Mouse (Mus musculus): ENCODE measurements at regions not wholly inside any gene's neighbourhood (a gene's known extent, or its start where the extent isn't known, plus 50 kb on each side); places are given as distances from the start of the nearest gene placed in this dataset.
"Not testable (repeated sequence)": the region's sequence is repeated elsewhere in the genome, so short reads cannot be mapped to it uniquely, and the experiment has no call there.

DNA sequence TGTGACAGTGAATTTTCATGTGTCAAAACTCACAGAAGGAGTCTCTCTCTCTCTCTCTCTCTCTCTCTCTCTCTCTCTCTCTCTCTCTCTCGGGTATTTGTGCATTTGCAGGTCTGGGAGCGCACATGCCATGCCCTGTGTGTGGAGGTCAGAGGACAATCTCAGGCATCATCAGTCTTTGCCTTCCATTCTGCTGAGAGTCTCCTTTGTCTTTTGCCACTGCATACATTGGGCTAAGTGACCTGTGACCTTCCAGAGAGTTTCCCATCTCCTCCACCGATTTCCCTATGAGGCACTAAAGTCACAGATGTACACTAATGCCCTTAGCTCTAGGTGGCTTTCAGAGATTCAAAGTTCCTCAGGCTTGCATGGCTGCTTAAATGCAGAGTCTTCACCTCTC lies 391.7 kb downstream of the Tcerg1l start:
- DNase-seq (ENCODE audit: low spot score), result no peak

DNA sequence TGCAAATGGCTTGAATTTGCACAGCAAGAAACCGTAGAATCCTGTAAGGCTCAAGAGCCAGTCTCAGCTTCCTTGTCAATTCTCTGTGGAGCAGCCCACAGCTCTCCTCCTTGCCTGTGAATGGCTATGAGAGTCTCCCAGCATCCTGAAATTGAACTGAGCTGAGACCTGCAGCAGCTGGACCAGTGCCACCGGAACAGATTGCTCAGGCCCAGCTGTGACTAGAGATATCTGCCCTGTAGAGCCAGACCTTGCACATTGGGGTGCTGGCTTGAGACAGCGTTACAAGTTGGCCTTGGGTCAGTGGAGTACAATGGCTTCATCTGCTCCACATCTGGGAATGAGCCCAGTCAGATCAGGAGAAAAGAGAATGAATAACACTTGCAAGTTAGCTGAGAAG lies 390.6 kb downstream of the Tcerg1l start:
- DNase-seq (ENCODE audit: low spot score), result no peak

DNA sequence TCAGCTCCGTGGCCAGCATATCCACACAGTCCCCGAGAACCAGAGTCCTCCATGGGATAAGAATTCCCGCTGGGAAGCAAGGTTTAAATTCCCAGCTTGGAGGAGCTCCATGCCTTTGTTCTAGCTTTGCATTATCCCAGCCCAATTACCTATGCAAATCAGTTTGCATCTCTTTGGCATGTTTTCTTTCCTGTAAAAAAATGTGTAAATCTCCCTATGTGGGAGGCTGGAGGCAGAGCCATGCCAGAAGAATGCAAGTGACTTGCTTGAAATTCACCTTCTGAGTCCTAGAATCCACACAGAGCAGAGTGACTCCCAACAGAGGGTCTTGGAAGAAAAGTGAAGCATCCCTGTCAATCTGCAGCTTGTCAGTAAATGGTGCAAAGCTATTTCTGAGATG lies 388.9 kb downstream of the Tcerg1l start:
- no peak for DNase-seq (ENCODE audit: low spot score)

DNA sequence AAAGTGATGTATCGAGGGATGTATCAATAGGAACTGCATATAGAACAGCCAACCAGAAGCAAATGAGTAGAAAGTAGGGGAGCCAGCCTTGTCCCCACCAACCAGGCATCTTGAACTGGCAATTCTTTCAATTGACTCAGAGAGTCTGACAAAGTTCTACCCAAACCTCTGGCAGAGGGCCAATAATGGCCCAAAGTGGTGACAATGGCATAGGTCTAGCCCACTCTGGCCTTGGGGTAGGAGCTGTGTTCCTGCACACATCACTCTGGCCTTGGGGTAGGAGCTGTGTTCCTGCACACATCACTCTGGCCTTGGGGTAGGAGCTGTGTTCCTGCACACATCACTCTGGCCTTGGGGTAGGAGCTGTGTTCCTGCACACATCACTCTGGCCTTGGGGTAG lies 373.5 kb downstream of the Tcerg1l start:
- not testable (repeated sequence) for DNase-seq (ENCODE audit: low spot score)

DNA sequence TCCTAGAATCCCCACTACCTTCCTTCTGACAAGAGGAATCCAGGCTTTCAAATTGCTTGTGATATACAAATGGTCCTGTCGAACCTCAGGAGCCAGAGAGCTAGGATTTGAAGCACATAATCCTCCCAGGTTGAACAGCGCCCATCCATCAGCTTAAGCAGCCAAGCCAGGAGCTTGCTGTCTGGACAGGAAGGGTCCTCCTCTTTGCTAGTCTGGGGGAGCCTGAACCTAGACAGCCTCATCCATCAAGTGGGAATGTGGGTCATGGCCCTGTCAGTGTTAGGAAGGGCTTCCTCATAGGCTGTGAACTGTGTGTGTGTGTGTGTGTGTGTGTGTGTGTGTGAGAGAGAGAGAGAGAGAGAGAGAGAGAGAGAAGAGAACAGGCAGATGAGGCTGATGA lies 345.8 kb downstream of the Tcerg1l start:
- no peak for DNase-seq (ENCODE audit: low spot score)

DNA sequence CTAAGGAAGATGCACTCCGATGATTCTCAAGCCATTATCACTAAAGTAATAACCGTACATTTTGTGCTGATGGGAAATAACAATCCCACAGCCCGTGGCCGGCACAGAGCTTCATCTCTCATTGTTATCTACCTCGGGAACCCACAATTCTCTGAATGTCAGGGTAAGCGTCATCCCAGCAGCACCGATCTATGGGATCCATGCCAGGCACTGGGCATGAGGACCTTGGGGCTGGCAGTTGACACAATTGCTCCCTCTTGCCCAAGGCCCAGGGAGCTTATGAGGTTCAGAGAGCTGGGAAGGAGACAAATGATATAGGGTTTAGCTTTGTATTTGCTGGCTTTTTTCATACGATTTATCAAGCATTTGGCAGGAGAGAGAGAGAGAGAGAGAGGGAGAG lies 342.8 kb downstream of the Tcerg1l start:
- DNase-seq (ENCODE audit: low spot score), result no peak

DNA sequence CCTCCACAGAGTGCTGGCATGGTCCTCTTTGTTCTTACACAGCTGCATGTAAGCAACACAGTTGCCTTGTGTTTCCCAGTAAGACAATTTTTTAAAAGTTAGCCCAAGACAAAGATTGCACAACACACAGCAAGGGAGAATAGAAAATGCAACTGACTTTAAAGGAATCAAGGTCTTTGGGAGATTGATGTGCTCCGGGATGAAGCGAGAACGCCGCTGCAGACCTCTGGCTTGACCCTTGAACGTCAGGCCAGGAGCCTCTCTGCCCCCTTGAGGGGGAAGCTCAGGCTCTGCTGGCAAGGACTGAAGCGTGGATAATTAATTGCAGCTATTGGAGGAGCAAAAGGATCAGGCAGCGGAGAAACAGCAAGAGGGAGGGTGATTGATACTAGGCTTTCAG lies 336.4 kb downstream of the Tcerg1l start:
- no peak for DNase-seq (ENCODE audit: low spot score)

DNA sequence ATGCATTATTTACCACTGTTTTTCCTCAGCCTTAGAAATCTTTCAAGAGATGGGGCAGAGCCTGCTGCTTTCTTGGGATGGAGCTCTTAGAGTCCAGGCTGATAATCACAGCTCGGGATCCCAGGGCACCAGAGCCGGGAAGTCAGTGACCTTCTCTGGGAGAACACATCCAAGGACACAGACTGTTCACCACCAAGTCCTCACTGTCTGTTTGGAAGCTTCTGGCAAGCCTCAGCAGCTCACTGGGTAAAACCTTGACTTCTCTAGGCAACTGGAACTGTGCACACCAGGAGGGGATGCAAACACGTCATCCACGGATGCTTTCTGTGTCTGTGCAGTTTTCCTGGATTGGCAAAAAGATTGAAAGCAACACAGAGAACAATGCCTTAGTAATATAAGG lies 330.6 kb downstream of the Tcerg1l start:
- DNase-seq (ENCODE audit: low spot score), result no peak

DNA sequence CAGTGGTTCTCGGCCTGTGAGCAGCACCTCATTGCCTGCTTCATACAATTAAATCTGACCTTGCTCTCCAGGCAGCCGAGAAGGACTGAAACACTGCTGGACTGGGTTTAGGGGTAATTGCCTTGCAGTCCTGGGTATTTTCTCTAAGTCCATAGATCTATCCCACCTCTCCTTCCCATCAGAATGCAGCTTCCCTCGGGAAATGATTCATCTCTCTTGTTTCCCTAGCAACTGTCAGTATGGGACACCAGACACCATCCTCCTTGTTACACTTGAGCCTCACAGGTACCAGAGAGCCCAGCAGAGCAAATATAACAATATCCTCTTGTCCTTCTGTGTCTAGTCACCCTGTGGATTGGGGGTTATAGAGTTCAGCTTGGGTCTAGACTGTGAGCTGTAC lies 322.3 kb downstream of the Tcerg1l start:
- no peak for DNase-seq (ENCODE audit: low spot score)

DNA sequence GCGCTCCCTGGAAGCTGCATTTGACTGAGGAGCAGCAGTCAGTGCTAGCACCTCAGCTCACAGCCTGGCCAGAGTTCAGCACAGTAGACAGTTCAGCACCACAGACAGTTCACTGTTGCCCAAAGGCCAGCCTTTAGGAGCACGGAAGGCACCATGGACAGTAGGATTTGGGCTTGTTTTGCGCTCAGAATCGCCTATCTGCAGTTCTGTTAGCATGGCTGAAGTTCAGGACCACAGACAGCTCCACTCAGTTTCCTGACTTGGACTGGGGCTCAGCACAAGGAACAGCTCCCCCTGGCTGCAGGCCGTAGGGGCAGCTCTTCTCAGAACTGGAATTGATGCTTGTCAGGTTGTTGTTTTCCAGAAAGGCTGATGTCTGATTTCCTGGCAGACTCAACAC lies 313.6 kb downstream of the Tcerg1l start:
- DNase-seq (ENCODE audit: low spot score), result no peak

DNA sequence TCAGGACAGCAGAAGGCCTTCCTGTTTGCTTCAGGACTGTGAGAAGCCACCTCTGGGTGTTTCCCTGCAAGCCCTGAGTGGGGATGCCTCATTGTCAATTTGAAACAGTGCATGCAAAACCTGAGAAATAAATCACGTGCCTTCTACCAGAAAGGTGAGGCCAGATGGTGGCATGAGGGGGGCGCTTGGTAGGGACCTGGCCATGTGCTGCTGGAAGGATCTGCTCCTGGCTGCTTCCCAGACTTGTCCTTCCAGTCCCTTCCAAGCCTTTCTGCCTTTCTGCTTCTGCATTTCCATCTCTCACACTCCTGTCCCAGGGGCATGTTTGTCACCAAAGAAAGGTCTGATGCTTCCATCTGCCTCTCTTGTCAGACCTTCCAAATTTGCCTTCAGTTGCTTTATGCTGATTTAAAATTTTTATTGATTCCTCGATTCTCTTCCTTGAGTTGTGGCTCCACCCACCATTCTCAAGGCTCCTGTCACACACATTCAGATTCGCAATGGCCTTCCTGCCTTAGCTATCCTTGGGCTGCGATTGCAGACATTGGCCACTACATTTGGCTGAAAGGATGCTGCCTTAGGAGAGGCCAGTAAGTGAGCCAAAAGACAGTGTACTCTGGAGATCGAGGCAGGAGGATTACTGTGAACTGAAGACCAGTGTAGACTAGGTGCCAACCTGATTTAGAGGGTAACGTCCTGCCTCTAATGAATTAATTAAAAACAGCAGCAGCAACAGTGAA lies 289.9 kb downstream of the Tcerg1l start:
- DNase-seq (ENCODE audit: low spot score), result no peak

DNA sequence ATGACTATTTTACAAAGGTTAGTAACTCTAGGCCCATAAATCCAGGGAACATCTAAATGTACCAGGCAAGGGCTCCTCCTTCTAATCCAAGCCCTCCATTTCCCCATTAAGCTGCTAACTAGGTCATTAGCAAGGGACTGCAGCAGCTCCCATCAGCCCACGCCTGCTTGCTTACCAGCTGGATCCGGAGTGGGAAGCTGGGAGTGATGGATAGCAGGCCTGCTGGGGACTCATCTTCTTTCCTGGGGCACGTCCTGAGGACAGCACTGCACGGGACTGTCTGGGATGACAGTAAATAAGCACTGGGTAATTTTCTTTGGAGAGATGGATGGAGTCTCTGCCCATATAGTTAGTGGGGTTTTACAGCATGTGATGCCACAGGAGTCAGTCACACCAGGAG lies 276.0 kb downstream of the Tcerg1l start:
- DNase-seq (ENCODE audit: low spot score), result no peak

DNA sequence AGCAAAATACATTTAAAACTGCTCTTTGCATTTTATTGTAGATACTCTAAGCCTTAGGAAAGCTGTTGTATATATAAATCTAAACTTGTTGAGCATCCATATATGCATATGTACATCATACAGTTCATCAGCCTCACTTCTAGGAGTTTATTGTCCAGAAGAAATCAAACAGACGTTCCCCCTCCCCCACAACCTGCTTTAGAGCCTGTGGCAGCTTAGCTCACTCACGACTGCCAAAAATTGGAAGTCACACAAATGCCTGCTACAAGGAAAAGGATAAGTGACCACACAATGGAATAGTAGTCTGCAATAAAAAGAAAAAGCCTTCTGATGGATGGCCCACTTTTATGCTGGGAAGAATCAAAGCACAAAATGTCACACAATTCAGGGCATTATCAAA lies 267.8 kb downstream of the Tcerg1l start:
- DNase-seq (ENCODE audit: low spot score), result no peak

DNA sequence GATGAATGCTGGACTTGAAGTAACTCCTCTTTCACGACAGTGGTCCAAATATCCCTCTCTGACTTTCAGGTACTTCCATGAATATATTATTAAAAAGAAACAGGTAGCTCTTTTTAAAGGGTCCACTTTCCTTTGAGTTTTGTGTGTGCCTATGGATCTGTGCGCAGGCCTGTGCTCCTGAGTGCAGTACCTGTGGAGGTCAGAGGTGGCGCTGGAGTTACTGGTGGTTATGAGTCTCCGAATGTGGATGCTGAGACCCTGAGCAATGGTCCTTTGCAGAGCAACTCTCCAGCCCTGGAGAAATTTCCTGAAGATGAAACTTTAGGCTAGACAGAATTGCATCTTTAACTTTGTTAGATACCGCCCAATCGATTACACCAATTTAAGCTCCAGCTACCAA lies 264.1 kb downstream of the Tcerg1l start:
- no peak for DNase-seq (ENCODE audit: low spot score)

DNA sequence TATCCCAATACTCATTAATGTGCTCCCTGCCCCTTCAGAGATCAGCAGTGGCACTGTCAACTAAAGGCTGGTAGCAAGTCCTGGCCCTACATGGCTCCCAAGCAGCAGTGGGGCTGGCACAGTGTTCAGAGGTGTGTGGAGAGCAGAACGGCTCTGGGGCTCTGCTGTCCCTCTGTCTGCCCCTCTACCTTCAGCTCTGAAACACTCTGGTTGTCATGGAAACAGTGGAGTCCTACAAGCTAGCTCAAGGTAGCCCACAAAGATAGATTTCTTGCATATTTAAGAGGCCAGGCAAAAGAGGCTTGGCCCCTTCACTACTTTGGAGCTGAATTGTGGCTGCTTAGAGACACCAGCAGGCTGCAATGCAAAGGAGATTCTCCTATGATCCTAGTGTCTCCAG lies 259.6 kb downstream of the Tcerg1l start:
- DNase-seq (ENCODE audit: low spot score), result no peak

DNA sequence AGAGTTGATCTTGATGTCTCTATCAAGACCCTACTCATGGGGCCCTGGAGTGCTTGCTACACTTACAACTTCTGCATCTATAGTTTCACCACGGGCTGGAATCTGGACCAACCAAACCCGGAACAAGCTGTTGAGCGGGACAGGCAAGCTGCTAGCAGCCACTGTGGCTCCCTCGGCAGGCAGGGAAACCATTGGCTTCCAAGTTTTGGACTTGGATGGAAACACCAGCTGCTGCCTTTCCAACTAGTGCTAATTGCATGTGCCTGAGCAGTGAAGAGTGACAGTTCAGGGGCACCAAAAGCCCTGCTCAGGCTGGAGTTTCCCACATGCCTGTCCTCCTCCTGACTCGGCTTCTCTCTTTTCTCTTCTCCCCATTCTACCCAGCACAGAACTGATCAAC lies 257.8 kb downstream of the Tcerg1l start:
- no peak for DNase-seq (ENCODE audit: low spot score)

DNA sequence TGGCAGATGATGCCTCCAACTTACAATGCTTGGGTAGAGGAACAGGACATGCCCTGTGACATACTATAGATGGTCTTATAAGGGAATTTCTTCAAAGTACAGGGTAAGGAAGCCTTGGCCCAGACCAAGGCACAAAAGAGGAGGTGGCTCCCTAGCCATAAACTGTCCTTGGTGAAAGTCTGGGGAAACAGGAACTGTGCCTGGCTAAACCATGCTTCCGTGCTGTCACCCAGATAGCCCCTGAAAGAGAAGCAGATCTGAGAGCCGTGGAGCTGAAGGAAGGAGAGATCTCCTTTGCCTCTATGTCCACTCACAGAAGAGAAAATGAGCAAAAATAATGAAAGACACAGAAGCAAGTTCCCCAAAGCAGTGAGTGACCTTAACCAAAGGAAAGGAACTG lies 248.0 kb downstream of the Tcerg1l start:
- DNase-seq (ENCODE audit: low spot score), result no peak

DNA sequence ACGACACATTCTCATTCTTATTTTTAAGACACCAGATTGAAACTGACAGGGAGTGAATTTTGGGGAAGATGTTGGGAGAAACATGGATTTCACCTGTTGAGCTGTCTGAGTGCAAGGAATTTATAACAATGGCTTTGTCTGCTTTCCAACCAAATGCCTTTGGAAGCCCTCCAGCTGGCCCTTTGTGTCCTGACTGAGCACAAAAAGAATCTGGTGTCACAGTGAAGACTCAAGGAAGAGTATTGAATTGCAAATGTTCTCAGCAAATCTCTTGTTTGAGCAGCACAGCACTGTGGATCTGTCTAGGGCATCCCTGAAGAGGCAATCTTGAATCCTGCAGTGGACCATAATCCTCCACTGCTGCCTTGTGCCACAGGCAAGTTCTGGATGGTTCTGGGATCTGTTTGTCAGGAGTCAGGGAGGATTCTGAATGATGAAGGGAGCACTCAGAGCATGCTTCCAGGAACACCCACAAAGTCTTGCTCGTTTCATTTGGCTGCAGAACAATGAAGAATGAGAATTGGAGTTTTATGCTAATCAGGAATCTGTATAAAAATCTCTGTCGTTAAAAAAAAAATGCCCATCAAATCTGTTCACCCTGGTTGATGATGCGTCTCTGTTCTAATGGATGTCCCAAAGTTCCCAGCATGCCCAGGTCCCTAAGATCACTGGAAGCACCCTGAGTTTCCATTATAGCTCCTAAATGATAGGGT lies 243.9 kb downstream of the Tcerg1l start:
- DNase-seq (ENCODE audit: low spot score), result no peak
